Mouse (Mus musculus) embryonic facial prominence, embryonic 15.5 days (tissue): Measurements from ENCODE around the gene Ccnb1. TPM values are rescaled to one million over a fixed set of nuclear protein-coding genes. Genes with fewer than 3 reads are reported as not detected.
A peak's percentile ranks its signal among the peaks of the same experiment; 100 is the strongest.

Experiments
- ATAC-seq: fragments of 200-750 bp; cut with Nextera tagmentation; 2 replicates; pipeline ENCODE4 v1.8.0; 2017; ENCODE audit warnings: low read depth, moderate TSS enrichment; ENCODE audit not compliant: insufficient number of reproducible peaks, low FRiP score, low TSS enrichment
- H3K27ac ChIP-seq: fragments of 300-500 bp; sonication (generic); replicated peaks from 2 replicates; pipeline ENCODE4 v1.5.1; 2015; ENCODE audit warnings: mild to moderate bottlenecking, inconsistent platforms
- H3K27me3 ChIP-seq: fragments of 300-500 bp; sonication (generic); 2 replicates; pipeline ENCODE4 v1.6.1; 2015; ENCODE audit warnings: inconsistent platforms
- H3K36me3 ChIP-seq: fragments of 300-500 bp; sonication (generic); 2 replicates; pipeline ENCODE4 v1.6.1; 2015; ENCODE audit warnings: mild to moderate bottlenecking, inconsistent platforms
- H3K4me1 ChIP-seq: fragments of 300-500 bp; sonication (generic); 2 replicates; pipeline ENCODE4 v1.6.1; 2015; ENCODE audit warnings: inconsistent platforms
- H3K4me2 ChIP-seq: fragments of 300-500 bp; sonication (generic); replicated peaks from 2 replicates; pipeline ENCODE4 v1.6.1; 2015; ENCODE audit warnings: mild to moderate bottlenecking, inconsistent platforms
- H3K4me3 ChIP-seq: fragments of 300-500 bp; sonication (generic); replicated peaks from 2 replicates; pipeline ENCODE4 v1.5.1; 2015; ENCODE audit warnings: mild to moderate bottlenecking, inconsistent platforms
- H3K9ac ChIP-seq: fragments of 300-500 bp; sonication (generic); 2 replicates; pipeline ENCODE4 v1.6.1; 2015; ENCODE audit warnings: inconsistent platforms
- H3K9me3 ChIP-seq: fragments of 300-500 bp; sonication (generic); replicated peaks from 2 replicates; pipeline ENCODE4 v1.6.1; 2016; ENCODE audit warnings: inconsistent platforms
- WGBS: fragments of 180-500 bp; shearing (Covaris S2); methylation state at CpG from one replicate; pipeline ENCODE4 v1.1.7; 2015; 5-methylcytosine and 5-hydroxymethylcytosine counted together
- polyA plus RNA-seq: library from polyadenylated mRNA; unstranded; fragments of >200 nt; fragmentation: Nextera tagmentation; extraction: Ambion mirVana; gene quantifications from 2 replicates; pipeline ENCODE4 v1.2.1, GENCODE M21; 2015

The Ccnb1 gene
- 167 and 170 TPM in 2 replicates for polyA plus RNA-seq

DNA sequence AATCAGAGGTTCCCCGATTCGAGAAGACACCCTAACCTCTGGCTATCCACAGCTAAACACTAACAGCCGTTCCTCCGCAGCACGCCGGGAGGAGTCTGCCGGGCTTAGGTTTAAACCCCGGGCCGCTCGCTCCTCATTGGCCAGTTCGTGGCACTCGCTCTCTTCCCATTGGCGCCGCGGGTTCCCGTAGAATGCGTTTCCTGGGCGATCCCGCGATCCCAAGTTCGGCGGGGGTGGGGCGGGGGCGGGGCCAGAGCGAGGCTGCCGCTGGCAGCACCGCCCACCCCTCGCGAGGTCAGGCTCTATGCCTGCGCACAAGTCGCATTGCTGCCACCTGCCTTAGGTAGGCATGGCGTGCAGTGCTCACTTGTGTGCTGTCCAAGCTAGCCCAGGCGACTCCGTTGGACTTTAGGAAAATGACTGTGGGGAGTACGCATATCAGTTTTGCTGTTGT, at the start of gene Ccnb1:
TSS of gene Ccnb1 (minus strand) at position 157 of the 454 bp plus-strand sequence.
- H3K4me1 ChIP-seq, result peaks cover 21% of the 10 kb centered on the region
- H3K4me2 ChIP-seq, result peak within 1 kb of the TSS; percentile 92
- no peaks in the 10 kb centered on the region for H3K36me3 ChIP-seq
- H3K27me3 ChIP-seq, result no peaks in the 10 kb centered on the region
- 0 out of 2 replicates have a peak within 1 kb of the TSS, but pooled peaks have one; percentile 22 for H3K27ac ChIP-seq
- ATAC-seq, result peak; percentile 97
- H3K9ac ChIP-seq, result peak within 1 kb of the TSS; percentile 63
- H3K9me3 ChIP-seq, result no peaks in the 10 kb centered on the region
- under 1% methylated on average over 35 of the region's 35 CpGs for WGBS
- H3K4me3 ChIP-seq, result peak within 1 kb of the TSS; percentile 86

DNA sequence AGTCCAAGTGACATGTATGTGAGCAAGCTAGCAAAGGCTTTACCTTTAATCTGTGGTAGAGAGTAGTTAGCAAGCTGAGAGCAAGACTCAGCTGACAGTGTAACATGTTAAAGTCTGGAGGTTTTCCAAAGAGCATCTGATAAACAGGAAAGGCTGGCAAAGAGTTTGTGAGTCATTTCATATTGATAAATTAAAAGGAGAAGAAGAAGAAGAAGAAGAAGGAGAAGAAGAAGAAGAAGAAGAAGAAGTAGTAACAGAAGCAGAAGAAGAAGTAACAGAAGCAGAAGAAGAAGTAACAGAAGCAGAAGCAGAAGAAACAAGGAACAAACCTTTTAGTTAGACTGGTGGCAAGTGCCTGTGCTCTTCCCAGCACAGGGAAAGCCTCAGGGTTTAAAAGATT, 48.4 kb upstream of the Ccnb1 start:
- Histone ChIP-seq H3K4me1 (peaks cover 17% of the 10 kb centered on the region), H3K36me3 (no peaks in the 10 kb centered on the region), H3K27ac (no peak overlapping the region), H3K27me3 (no peaks in the 10 kb centered on the region), H3K4me3 (no peak overlapping the region), H3K4me2 (no peak overlapping the region), H3K9me3 (no peaks in the 10 kb centered on the region), H3K9ac (no peak overlapping the region)
- no peak for ATAC-seq

DNA sequence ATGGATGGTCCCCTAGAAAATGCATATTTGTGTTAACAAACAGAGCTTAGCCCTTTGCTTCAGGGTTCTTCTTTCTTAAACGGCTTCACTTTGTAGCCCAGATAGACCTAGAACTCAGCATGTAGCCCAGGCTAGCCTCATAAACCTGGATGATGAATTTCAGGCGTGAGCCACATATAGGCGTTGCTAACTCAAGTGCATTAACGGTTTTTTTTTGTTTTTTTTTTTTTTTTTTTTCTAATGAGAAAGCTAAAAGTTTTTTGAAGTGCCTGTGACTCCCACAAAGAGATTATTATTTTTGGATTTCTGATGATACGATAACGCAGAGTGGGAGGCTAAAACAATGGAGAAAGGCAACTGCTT, 47.3 kb upstream of the Ccnb1 start:
- Histone ChIP-seq H3K9me3 (no peaks in the 10 kb centered on the region), H3K4me1 (peaks cover 17% of the 10 kb centered on the region), H3K36me3 (no peaks in the 10 kb centered on the region), H3K27me3 (no peaks in the 10 kb centered on the region), H3K4me3 (peak overlapping the region; percentile 100), H3K9ac (no peak overlapping the region), H3K27ac (no peak overlapping the region), H3K4me2 (peak overlapping the region; percentile 66)
- WGBS, result 58% methylated on average over 6 of the region's 6 CpGs
- no peak for ATAC-seq

DNA sequence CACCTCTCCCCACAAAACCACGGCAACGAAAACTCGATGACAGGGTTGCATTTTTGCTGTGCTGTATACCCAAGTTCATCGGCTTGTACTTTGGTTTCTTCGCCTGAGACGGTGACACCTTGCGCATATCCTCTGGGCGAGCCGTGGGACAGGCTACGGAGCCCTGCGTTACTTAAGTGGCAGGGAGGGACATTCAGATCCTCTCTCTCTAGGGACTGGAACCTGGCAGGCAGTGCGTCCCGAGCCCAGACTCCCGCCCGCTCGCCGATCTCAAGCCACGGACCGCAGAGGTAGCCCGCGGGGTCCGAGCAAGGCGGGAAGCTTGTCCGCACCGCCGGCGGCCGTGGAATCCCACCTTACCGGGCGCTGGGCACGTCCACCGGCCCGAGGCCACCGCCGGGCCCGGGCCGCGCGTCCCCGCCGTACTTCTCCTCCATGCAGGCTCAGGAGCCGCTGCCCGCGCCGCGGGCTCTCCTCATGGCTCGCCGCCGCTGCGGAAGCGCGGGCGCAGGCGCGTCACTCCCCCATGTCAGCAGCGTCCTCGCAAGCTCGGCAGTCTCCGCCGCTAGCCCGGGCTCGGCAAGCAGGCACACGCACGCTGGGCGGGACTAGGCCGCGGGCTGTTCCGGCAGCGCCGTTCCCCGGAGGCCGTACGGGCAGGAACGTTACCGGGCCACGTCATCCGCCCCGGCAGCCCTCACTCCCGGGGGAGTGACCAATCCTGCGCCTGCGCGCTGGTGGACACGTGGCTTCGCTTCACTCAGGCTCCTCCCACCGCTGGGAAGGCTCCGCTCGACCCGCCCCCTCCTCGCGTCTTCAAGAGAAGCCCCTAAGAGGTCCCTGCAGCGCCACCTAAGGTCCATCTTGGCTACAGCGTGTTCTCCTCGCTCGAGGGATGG, 46.6 kb upstream of the Ccnb1 start, which contains the start of gene Slc30a5:
TSS of gene Slc30a5 (minus strand) at position 687 of the 899 bp plus-strand sequence.
- WGBS, result under 1% methylated on average over 88 of the region's 94 CpGs
- peak within 1 kb of the TSS; percentile 95 for H3K9ac ChIP-seq
- H3K9me3 ChIP-seq, result no peaks in the 10 kb centered on the region
- peak within 1 kb of the TSS; percentile 100 for H3K4me3 ChIP-seq
- H3K27me3 ChIP-seq, result no peaks in the 10 kb centered on the region
- H3K36me3 ChIP-seq, result 0 out of 2 replicates have a peak, but pooled peaks cover 4% of the 10 kb centered on the region
- peaks cover 17% of the 10 kb centered on the region for H3K4me1 ChIP-seq
- peak within 1 kb of the TSS; percentile 92 for H3K27ac ChIP-seq
- H3K4me2 ChIP-seq, result peak within 1 kb of the TSS; percentile 66
- peak; percentile 97 for ATAC-seq

DNA sequence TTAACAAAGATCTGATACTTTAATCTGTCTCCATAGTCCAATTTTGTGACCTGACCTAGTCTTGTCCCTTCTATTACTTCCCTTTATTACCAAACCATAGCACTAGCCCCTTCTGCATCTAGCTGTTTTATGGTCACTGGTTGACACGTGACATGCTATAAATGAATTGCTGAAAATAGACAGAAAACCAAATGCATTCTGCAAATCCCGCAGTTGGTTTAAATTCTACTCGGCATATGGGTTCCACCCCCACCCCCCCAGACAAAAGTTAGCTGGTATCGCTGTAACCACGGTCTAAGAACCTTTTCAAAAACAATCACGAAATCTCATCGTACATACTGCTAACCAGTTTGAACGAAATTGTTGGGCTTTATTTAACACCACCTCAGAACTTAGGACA, 45.8 kb upstream of the Ccnb1 start:
- no peaks in the 10 kb centered on the region for H3K9me3 ChIP-seq
- H3K36me3 ChIP-seq, result peaks cover 9% of the 10 kb centered on the region; the same call in 1 of the 2 replicates
- peak overlapping the region; percentile 100 for H3K4me3 ChIP-seq
- H3K9ac ChIP-seq, result peak overlapping the region; percentile 95
- WGBS, result 2% methylated on average over 8 of the region's 8 CpGs
- H3K27me3 ChIP-seq, result no peaks in the 10 kb centered on the region
- peak overlapping the region; percentile 92 for H3K27ac ChIP-seq
- ATAC-seq, result no peak
- peak overlapping the region; percentile 66 for H3K4me2 ChIP-seq
- peaks cover 17% of the 10 kb centered on the region for H3K4me1 ChIP-seq

DNA sequence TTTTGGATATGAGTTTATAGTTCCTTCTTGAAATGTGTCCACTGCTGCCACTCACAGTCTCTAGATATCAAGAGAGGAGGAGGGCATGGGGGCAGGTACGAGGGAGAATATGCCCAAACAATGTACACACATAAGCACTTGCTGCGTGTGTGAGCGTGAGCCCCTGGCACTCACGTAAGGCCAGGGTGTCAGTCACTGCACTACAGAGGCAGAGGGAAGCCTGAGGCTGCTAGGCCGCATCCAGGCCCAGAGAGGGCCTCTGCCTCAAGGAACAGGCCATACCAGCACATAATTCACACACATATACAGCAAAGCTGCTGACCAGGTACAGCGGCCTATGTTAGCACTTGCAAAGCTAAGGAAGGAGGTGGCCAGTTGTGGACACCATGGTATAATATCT, 44.8 kb upstream of the Ccnb1 start:
- H3K9ac ChIP-seq, result 0 out of 2 replicates have a peak overlapping the region, but pooled peaks have one; percentile 7
- WGBS, result 70% methylated on average over 6 of the region's 6 CpGs
- no peaks in the 10 kb centered on the region for H3K27me3 ChIP-seq

DNA sequence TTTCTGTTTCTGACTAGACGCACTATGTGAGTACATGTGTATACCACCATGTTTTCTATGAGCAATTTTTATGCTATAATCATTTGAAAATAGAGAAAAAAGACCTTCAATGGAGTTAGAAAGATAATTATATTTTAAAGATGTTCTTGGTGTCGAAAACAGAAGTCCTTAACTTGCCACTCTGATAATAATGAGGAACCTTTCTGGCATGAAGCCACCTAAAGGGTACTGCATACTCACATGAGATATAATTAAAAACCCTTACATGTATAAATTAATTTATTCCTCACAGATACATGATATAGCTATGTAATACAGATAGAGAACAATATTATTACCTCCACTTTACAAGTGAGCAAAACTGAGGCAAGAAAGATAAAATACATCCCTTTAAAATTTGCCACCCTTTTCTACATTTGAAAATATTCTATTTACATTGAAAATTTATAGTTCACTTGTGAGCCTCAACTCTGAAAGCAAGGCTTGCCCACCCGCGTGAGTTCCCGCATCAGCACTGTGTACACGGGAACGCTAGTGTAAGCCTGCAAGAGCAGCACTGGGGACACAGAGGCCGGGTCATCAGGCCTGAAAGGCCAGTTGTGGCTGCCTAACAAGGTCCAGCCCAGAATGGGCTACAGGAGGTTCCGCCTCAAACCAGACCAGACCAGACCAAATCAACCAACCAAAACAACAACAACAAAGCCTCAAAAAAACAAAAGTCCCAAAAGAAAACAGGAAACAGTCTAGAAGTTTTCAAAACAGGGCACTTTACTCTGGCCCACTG, 39.4 kb upstream of the Ccnb1 start:
- Histone ChIP-seq H3K9ac (no peak overlapping the region), H3K27me3 (no peaks in the 10 kb centered on the region), H3K4me2 (no peak overlapping the region), H3K9me3 (no peaks in the 10 kb centered on the region), H3K4me1 (0 out of 2 replicates have a peak, but pooled peaks cover 3% of the 10 kb centered on the region), H3K36me3 (peaks cover 54% of the 10 kb centered on the region), H3K4me3 (no peak overlapping the region), H3K27ac (no peak overlapping the region)
- ATAC-seq, result no peak
- 89% methylated on average over 9 of the region's 9 CpGs for WGBS

More for the DNA sequence above, 44.8 kb upstream of the Ccnb1 start:
- Histone ChIP-seq H3K4me1 (peaks cover 17% of the 10 kb centered on the region), H3K27ac (no peak overlapping the region), H3K9me3 (no peaks in the 10 kb centered on the region), H3K36me3 (peaks cover 17% of the 10 kb centered on the region), H3K4me2 (peak overlapping the region; percentile 66), H3K4me3 (0 out of 2 replicates have a peak overlapping the region, but pooled peaks have one; percentile 100)
- ATAC-seq, result no peak

DNA sequence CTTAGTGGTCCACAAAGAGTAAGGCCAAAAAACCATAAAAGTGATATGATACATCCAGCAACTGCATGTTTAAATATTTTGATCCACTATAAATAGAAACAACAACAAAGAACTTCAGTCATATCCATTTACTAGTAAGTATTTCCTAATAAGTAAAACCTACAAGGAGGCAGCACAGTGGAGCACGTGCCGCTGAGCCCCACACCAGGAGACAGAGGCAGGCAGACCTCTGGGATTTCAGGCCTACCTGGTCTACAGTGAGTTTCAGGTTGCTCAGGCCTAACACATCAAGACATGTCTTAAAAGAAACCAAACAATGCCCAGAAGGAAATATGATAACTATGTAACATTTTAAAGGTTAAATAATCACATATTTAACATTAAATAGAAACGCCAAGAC, 38.5 kb upstream of the Ccnb1 start:
- Histone ChIP-seq H3K27ac (no peak overlapping the region), H3K4me3 (no peak overlapping the region), H3K4me2 (no peak overlapping the region), H3K4me1 (no peaks in the 10 kb centered on the region), H3K9me3 (no peaks in the 10 kb centered on the region), H3K9ac (no peak overlapping the region), H3K27me3 (no peaks in the 10 kb centered on the region), H3K36me3 (peaks cover 61% of the 10 kb centered on the region)
- 88% methylated on average over 3 of the region's 3 CpGs for WGBS
- no peak for ATAC-seq

DNA sequence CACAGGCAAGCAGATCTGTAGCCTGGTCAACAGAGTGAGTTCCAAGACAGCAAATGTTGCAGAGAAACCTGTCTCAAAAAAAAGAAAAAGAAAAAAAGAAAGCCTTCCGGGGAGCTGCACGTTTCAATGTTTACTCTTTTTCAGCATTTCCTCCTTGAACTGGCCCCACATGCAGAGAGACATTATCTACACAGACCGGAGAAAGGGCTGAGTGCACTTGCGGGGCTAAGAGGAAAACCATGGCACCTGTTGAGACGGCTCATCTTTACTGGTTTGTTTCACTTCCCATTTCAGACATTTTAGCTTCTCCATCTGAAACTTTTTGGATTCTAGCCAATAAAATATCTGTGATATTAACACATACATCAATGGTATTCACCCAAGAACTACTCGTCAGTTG, 37.9 kb upstream of the Ccnb1 start:
- Histone ChIP-seq H3K4me1 (no peaks in the 10 kb centered on the region), H3K27ac (no peak overlapping the region), H3K9ac (no peak overlapping the region), H3K36me3 (peaks cover 67% of the 10 kb centered on the region), H3K4me3 (no peak overlapping the region), H3K4me2 (no peak overlapping the region), H3K9me3 (no peaks in the 10 kb centered on the region), H3K27me3 (no peaks in the 10 kb centered on the region)
- 79% methylated on average over 6 of the region's 6 CpGs for WGBS
- ATAC-seq, result no peak

DNA sequence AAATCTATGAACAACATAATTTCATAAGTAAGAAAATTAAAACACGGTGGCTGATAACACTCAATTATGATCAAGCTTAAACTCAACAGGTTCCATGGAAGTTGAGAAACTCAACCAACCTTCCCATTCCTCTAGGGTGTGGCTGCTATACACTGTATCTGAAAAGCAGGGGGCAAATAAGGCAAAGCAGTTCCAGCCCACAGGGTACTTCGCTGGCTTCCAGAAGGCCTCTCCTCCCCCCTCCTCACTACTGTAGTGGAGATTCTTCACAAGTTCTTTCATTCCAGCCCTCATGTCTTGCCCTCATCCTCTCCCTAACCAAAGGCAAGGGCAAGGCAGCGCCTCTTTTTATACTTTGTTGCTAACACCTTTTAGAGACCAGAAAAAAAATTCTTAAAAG, 37.5 kb upstream of the Ccnb1 start:
- H3K27ac ChIP-seq, result no peak overlapping the region
- 96% methylated on average over 3 of the region's 3 CpGs for WGBS
- no peak overlapping the region for H3K4me2 ChIP-seq
- no peaks in the 10 kb centered on the region for H3K4me1 ChIP-seq
- H3K36me3 ChIP-seq, result peaks cover 69% of the 10 kb centered on the region
- no peaks in the 10 kb centered on the region for H3K27me3 ChIP-seq
- ATAC-seq, result no peak
- no peak overlapping the region for H3K9ac ChIP-seq
- no peaks in the 10 kb centered on the region for H3K9me3 ChIP-seq
- H3K4me3 ChIP-seq, result no peak overlapping the region

DNA sequence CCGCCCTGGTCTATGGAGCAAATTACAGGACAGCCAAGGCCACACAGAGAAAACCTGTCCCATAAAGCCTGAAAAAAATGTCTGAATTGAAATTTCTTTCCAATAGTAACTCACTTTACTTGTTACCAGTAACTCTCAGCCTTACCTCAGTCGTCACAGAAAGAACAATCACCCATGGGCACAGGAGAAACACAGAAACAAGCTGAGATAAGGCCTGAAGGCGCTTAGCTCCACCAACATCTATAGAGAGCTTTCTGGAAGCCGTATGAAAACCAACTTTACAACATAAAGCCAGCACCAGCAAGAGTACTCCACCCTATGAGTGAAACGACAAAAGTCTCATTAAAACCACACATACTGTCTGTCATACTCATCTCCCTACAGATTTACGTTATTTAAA, 28.1 kb upstream of the Ccnb1 start:
- Histone ChIP-seq H3K9me3 (no peaks in the 10 kb centered on the region), H3K36me3 (peaks cover 67% of the 10 kb centered on the region), H3K27ac (no peak overlapping the region), H3K27me3 (no peaks in the 10 kb centered on the region), H3K4me3 (no peak overlapping the region), H3K4me2 (no peak overlapping the region), H3K4me1 (no peaks in the 10 kb centered on the region), H3K9ac (no peak overlapping the region)
- 89% methylated on average over 6 of the region's 6 CpGs for WGBS
- no peak for ATAC-seq
